In the genomic region with DNA sequence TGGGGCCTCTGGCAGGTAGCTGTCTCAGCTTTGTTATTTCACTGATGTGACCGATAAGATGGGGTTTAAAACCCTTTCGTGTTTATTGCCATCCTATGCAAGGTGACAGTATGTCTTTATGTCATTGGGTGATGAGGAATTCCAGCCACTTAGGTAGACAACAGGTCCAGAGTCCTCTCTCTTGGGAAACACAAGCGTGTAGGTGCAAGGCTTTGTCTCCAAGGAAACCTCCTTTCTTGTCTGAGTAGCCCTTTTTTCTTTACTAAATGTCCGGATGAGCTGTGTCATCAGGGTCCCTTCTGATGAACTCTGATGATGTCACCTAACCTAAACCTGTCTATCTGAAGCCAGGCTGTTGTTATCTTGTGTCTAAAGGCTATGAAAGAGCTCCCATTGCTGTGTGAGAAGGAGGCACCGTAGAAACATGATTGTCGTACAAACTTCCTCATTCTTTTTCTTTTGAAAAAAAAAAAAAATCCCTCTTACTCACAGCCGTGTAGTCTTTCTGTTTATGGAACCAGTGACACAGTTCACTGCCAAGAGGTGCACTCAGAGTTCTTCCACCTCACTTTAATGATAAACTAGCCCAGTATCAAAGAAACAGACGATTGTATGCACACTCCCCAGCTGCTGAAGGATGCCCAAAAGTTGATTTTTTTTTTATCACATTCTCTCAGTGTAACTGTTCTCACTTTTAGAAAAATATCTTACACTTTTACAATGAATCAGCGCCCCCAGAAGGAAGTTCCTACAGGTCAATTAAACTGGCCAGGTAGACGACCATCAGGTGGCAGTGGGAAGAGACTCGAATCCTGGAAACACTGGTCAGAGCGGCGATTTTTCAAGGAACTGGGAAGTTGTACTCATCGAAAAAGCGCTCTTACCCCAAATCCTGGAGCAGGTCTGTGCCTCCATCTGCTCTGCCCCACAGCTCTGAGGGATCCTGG, we compare ENCODE assay signal across 8 mouse cellular contexts. TPM values are rescaled to one million over a fixed set of nuclear protein-coding genes. Genes with fewer than 3 reads are reported as not detected.
DNase-seq lines count a peak whose midpoint lies in the region; ATAC-seq and TF ChIP-seq lines count a peak whose summit lies in the region.

No protein-coding gene starts in this region.

- peak overlapping the region; percentile 70 for H3K4me2 ChIP-seq in kidney, embryonic 15.5 days
- H3K4me2 ChIP-seq in heart, embryonic 14.5 days (ENCODE audit: low read length), result peak overlapping the region; percentile 75
- peak overlapping the region; percentile 78 for H3K4me2 ChIP-seq in liver, postnatal 0 days (ENCODE audit: low read depth, low read length)

- no peak for ATAC-seq in kidney, embryonic 15.5 days (replicated peaks; ENCODE audit: low FRiP score)
- 0 out of 2 replicates have a peak, but pooled peaks have one; percentile 13 for ATAC-seq in heart, embryonic 14.5 days (ENCODE audit: insufficient number of reproducible peaks, insufficient read depth, low FRiP score, low read depth)
- ATAC-seq in liver, postnatal 0 days, result peak; percentile 71

- H3K4me3 ChIP-seq in kidney, embryonic 15.5 days (replicated peaks), result peak overlapping the region; percentile 51
- H3K4me3 ChIP-seq in heart, embryonic 14.5 days (ENCODE audit: control insufficient read depth in 1 of 2, insufficient read depth in 1 of 2, low read depth in 1 of 2, low read length in 2 of 2), result peak overlapping the region; percentile 55 to 56
- peak overlapping the region; percentile 66 for H3K4me3 ChIP-seq in liver, postnatal 0 days (ENCODE audit: low read depth, low read length)

- H3K27ac ChIP-seq in kidney, embryonic 15.5 days, result peak overlapping the region; percentile 85
- peak overlapping the region; percentile 50 to 60 for H3K27ac ChIP-seq in heart, embryonic 14.5 days (replicated peaks in 1 of 2; ENCODE audit: control insufficient read depth in 1 of 2, insufficient read depth in 1 of 2, low read depth in 2 of 2, low read length in 2 of 2)
- H3K27ac ChIP-seq in liver, postnatal 0 days (ENCODE audit: low read depth), result peak overlapping the region; percentile 86

- H3K36me3 ChIP-seq in kidney, embryonic 15.5 days, result no peaks in the 10 kb centered on the region
- no peaks in the 10 kb centered on the region for H3K36me3 ChIP-seq in heart, embryonic 14.5 days (ENCODE audit: control insufficient read depth, insufficient read depth, low read length)
- H3K36me3 ChIP-seq in liver, postnatal 0 days (replicated peaks; ENCODE audit: insufficient read depth, low read length), result peaks cover 6% of the 10 kb centered on the region

- 21% methylated on average over 15 of the region's 15 CpGs for WGBS in kidney, embryonic 15.5 days
- WGBS in heart, embryonic 14.5 days, result 16% methylated on average over 15 of the region's 15 CpGs
- 7% methylated on average over 15 of the region's 15 CpGs for WGBS in liver, postnatal 0 days (ENCODE audit: insufficient replicate concordance)

- DNase-seq in kidney, adult 8-10 months, result no peak
- DNase-seq in NIH3T3 (ENCODE audit: low read depth), result peak; percentile 44
- no peak for DNase-seq in liver, postnatal 0 days
- no peak for DNase-seq in cerebellum, adult 9-11 months
- DNase-seq in cerebellum, adult 11-12 months, result no peak
- DNase-seq in embryo, embryonic 10 days (ENCODE audit: low spot score), result no peak

- peaks cover 24% of the 10 kb centered on the region for H3K4me1 ChIP-seq in kidney, embryonic 15.5 days
- peaks cover 9 to 20% of the 10 kb centered on the region in 2 experiments for H3K4me1 ChIP-seq in heart, embryonic 14.5 days (ENCODE audit: control insufficient read depth in 2 of 2, insufficient read depth in 2 of 2, low read length in 2 of 2)
- peaks cover 41% of the 10 kb centered on the region for H3K4me1 ChIP-seq in liver, postnatal 0 days (ENCODE audit: insufficient read depth)

- H3K9me3 ChIP-seq in kidney, embryonic 15.5 days (replicated peaks), result no peaks in the 10 kb centered on the region
- no peaks in the 10 kb centered on the region for H3K9me3 ChIP-seq in heart, embryonic 14.5 days (ENCODE audit: control insufficient read depth, low read length)
- H3K9me3 ChIP-seq in liver, postnatal 0 days (ENCODE audit: low read length), result no peaks in the 10 kb centered on the region

- TF ChIP-seq CTCF in liver, postnatal 0 days (IDR thresholded peaks at IDR 0.05; ENCODE audit: low read depth), result peak; percentile 19; the same call in 1 of the 2 replicates

- H3K9ac ChIP-seq in kidney, embryonic 15.5 days, result peak overlapping the region; percentile 38
- H3K9ac ChIP-seq in heart, embryonic 14.5 days (ENCODE audit: low read length), result peak overlapping the region; percentile 84
- H3K9ac ChIP-seq in liver, postnatal 0 days (replicated peaks), result peak overlapping the region; percentile 80

- H3K27me3 ChIP-seq in kidney, embryonic 15.5 days, result no peaks in the 10 kb centered on the region
- no peaks in the 10 kb centered on the region for H3K27me3 ChIP-seq in heart, embryonic 14.5 days (ENCODE audit: control insufficient read depth, insufficient read depth, low read length)
- no peaks in the 10 kb centered on the region for H3K27me3 ChIP-seq in liver, postnatal 0 days (ENCODE audit: insufficient read depth, low read length)

- TF ChIP-seq EP300 in liver, postnatal 0 days (IDR thresholded peaks at IDR 0.05; ENCODE audit: low read depth), result no peak

RNA-seq across cellular contexts. Expression of gene Dapp1, which starts 0.6 kb away (rescaled TPM):
- polyA plus RNA-seq in kidney, embryonic 15.5 days (2015; fragmentation: Nextera tagmentation; extraction: Ambion mirVana), result 9.2 and 9.8 TPM in 2 replicates
- 21.3 and 22.8 TPM in 2 replicates for polyA plus RNA-seq in heart, embryonic 14.5 days (2014; fragmentation: Nextera tagmentation; extraction: Ambion mirVana)
- polyA plus RNA-seq in liver, postnatal 0 days (2015; fragmentation: Nextera tagmentation; extraction: Ambion mirVana), result 9.6 and 10.3 TPM in 2 replicates
